Mouse (Mus musculus): ENCODE measurements around the gene Tmem163. TPM values are rescaled to one million over a fixed set of nuclear protein-coding genes. Genes with fewer than 3 reads are reported as not detected.

Gene Tmem163
- total and polyA plus RNA-seq, 3 experiments, result not detected

- no peaks in the 10 kb centered on the region for H3K9me3 ChIP-seq (replicated peaks; ENCODE audit: insufficient read depth, low read length)
- no peaks in the 10 kb centered on the region for H3K79me2 ChIP-seq (ENCODE audit: control insufficient read depth, insufficient read depth, low read length, poor library complexity)
- H3K4me1 ChIP-seq (ENCODE audit: control insufficient read depth in 1 of 2, insufficient read depth in 2 of 2, low read length in 2 of 2), result no peaks in the 10 kb centered on the region
- no peak overlapping the region for H3K4me3 ChIP-seq (ENCODE audit: control insufficient read depth in 1 of 2, insufficient read depth in 1 of 2, low read depth in 2 of 2, low read length in 2 of 2)
- no peak overlapping the region for H3K9ac ChIP-seq (ENCODE audit: control insufficient read depth, low read depth, low read length, poor library complexity, severe bottlenecking)
- peaks cover 2 to 3% of the 10 kb centered on the region in 2 experiments; a peak in 1 of 4 replicates for H3K27me3 ChIP-seq (ENCODE audit: control insufficient read depth in 1 of 2, insufficient read depth in 2 of 2, low read length in 2 of 2)
- H3K27ac ChIP-seq (ENCODE audit: control insufficient read depth, low read depth, low read length), result no peak overlapping the region
- no peak for TF ChIP-seq TCF12 (IDR thresholded peaks at IDR 0.05; ENCODE audit: low read depth, low read length)
- no peak for TF ChIP-seq ZKSCAN1 (IDR thresholded peaks at IDR 0.05; ENCODE audit: low read depth, low read length)
- no peak for TF ChIP-seq MYC (IDR thresholded peaks at IDR 0.05; ENCODE audit: low read depth, low read length)
- TF ChIP-seq GATA1 (IDR thresholded peaks at IDR 0.05; ENCODE audit: low read depth, low read length), result no peak
- TF ChIP-seq TAL1 (IDR thresholded peaks at IDR 0.05; ENCODE audit: low read length), result no peak
- TF ChIP-seq MXI1 (IDR thresholded peaks at IDR 0.05; ENCODE audit: low read depth, low read length), result no peak
- TF ChIP-seq UBTF (IDR thresholded peaks at IDR 0.05; ENCODE audit: borderline replicate concordance, insufficient read depth, low read depth, low read length), result no peak
- no peak for TF ChIP-seq BHLHE40 (IDR thresholded peaks at IDR 0.05; ENCODE audit: borderline replicate concordance, low read depth, low read length)
- no peak for TF ChIP-seq CHD1 (IDR thresholded peaks at IDR 0.05; ENCODE audit: low read depth, low read length)
- no peak for TF ChIP-seq JUND (IDR thresholded peaks at IDR 0.05; ENCODE audit: low read depth, low read length)
- no peak for TF ChIP-seq POLR2AphosphoS2 (IDR thresholded peaks at IDR 0.05; ENCODE audit: low read length)
- TF ChIP-seq ZNF384 (IDR thresholded peaks at IDR 0.05; ENCODE audit: low read depth, low read length), result no peak
- TF ChIP-seq EP300 (IDR thresholded peaks at IDR 0.05; ENCODE audit: low read depth in 1 of 2, low read length in 2 of 2), result no peak
- TF ChIP-seq ZMIZ1 (IDR thresholded peaks at IDR 0.05; ENCODE audit: low read depth, low read length), result no peak
- TF ChIP-seq ETS1 (IDR thresholded peaks at IDR 0.05; ENCODE audit: low read depth, low read length), result no peak
- no peak for TF ChIP-seq MAFK (IDR thresholded peaks at IDR 0.05; ENCODE audit: borderline replicate concordance, low read depth, low read length)
- DNase-seq (ENCODE audit: low read depth, low spot score), result no peak
- no peaks in the 10 kb centered on the region for H3K36me3 ChIP-seq (ENCODE audit: control insufficient read depth in 1 of 2, insufficient read depth in 2 of 2, low read length in 2 of 2)
These were observed 148.3 kb downstream of the Tmem163 start for GRCm38 (mm10) chr1:127530849-127531580.

- Histone ChIP-seq H3K9me3 (replicated peaks; ENCODE audit: insufficient read depth, low read length) (no peaks in the 10 kb centered on the region), H3K9ac (ENCODE audit: control insufficient read depth, low read depth, low read length, poor library complexity, severe bottlenecking) (no peak overlapping the region), H3K79me2 (ENCODE audit: control insufficient read depth, insufficient read depth, low read length, poor library complexity) (no peaks in the 10 kb centered on the region), H3K4me1 (ENCODE audit: control insufficient read depth in 1 of 2, insufficient read depth in 2 of 2, low read length in 2 of 2) (no peaks in the 10 kb centered on the region), H3K36me3 (ENCODE audit: control insufficient read depth in 1 of 2, insufficient read depth in 2 of 2, low read length in 2 of 2) (no peaks in the 10 kb centered on the region), H3K27me3 (ENCODE audit: control insufficient read depth in 1 of 2, insufficient read depth in 2 of 2, low read length in 2 of 2) (no peaks in the 10 kb centered on the region), H3K4me3 (ENCODE audit: control insufficient read depth in 1 of 2, insufficient read depth in 1 of 2, low read depth in 2 of 2, low read length in 2 of 2) (no peak overlapping the region), H3K27ac (ENCODE audit: control insufficient read depth, low read depth, low read length) (no peak overlapping the region)
- DNase-seq (ENCODE audit: low read depth, low spot score), result no peak
- TF ChIP-seq MAZ (IDR thresholded peaks at IDR 0.05; ENCODE audit: low read depth, low read length), result no peak
- no peak for TF ChIP-seq POLR2A (IDR thresholded peaks at IDR 0.05; ENCODE audit: control insufficient read depth in 1 of 2, insufficient read depth in 1 of 2, low read depth in 1 of 2, low read length in 2 of 2, poor library complexity in 1 of 2)
- TF ChIP-seq EP300 (IDR thresholded peaks at IDR 0.05; ENCODE audit: low read depth in 1 of 2, low read length in 2 of 2), result no peak
- TF ChIP-seq MXI1 (IDR thresholded peaks at IDR 0.05; ENCODE audit: low read depth, low read length), result no peak
- TF ChIP-seq CHD2 (IDR thresholded peaks at IDR 0.05; ENCODE audit: low read length), result no peak
- TF ChIP-seq ZMIZ1 (IDR thresholded peaks at IDR 0.05; ENCODE audit: low read depth, low read length), result no peak
- TF ChIP-seq ZC3H11A (IDR thresholded peaks at IDR 0.05; ENCODE audit: low read depth, low read length), result no peak
These were observed 156.0 kb downstream of the Tmem163 start for GRCm38 (mm10) chr1:127523364-127523763.
